Mouse (Mus musculus): Measurements from ENCODE around the gene Fam120a. TPM values are rescaled to one million over a fixed set of nuclear protein-coding genes. Genes with fewer than 3 reads are reported as not detected.

Gene Fam120a
- total RNA-seq, 2 experiments from 2014 or later, result 114 to 118 TPM

GRCm38 (mm10) chr13:48990138-48990537 is 22.3 kb upstream of the Fam120a start:
- Histone ChIP-seq H3K27ac (no peak overlapping the region), H3K4me3 (no peak overlapping the region)
- DNase-seq (ENCODE audit: extremely low spot score in 1 of 2, low spot score in 2 of 2), result no peak
- intact Hi-C loops (cut with DNase I), result no loop called here
- TF ChIP-seq CTCF (IDR thresholded peaks at IDR 0.05), result no peak

DNA sequence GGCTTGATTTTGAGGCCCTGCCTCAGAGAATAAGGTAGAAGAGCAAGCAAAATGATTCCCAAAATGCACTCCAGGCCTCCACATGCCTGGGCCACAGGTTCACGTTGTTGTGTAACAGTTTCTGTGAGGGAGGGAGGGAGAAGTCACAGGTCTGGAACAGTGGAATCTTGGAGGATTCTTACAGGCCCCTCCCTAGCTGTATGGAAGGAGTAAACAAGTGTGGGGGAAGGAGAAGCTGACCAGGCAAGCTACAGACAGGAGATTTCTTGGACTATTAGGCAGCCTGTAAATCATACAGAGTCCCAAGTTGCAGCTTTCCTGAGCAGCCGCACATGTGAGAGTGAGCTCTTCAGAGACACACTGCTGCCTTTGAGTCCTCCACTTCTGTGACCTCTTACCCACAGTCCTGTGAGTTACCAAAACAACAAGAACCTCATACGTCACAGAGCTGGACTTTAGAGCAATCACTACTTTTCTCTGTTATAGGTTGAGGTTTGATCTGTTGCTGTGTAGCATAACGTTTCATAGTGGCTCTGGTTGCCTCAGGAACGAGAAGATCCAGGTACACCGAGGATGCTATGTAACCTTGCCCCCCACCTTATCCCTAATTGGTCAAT is 14.8 kb upstream of the Fam120a start:
- intact Hi-C loops (cut with DNase I), result no loop called here
- no peak for TF ChIP-seq CTCF (IDR thresholded peaks at IDR 0.05)
- no peak overlapping the region for H3K4me3 ChIP-seq
- no peak overlapping the region for H3K27ac ChIP-seq
- DNase-seq (ENCODE audit: extremely low spot score in 1 of 2, low spot score in 2 of 2), result no peak

GRCm38 (mm10) chr13:48979069-48979468 is 11.3 kb upstream of the Fam120a start:
- no peak overlapping the region for H3K27ac ChIP-seq
- intact Hi-C loops (cut with DNase I), result no loop called here
- H3K4me3 ChIP-seq, result no peak overlapping the region
- no peak for DNase-seq (ENCODE audit: extremely low spot score in 1 of 2, low spot score in 2 of 2)
- no peak for TF ChIP-seq CTCF (IDR thresholded peaks at IDR 0.05)

DNA sequence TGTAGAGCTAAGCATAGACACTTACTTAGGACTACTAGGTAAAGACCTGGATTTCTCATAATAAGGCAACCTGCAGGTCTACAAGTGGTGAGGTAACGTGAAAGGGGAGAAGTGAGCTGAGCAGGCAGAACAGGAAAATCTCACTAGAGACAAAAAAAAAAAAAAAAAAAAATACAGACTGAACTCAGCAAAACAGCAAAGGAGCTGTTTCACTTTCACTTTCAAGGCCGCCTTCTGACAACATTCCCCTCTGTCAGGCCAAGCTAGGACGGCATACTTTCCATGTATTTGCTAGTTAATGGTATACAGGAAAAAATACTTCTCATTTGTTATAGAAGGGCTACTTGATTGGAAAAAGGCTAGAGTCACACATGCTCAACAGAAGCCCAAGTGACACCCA is 10.0 kb upstream of the Fam120a start:
- TF ChIP-seq CTCF (IDR thresholded peaks at IDR 0.05), result no peak
- H3K4me3 ChIP-seq, result no peak overlapping the region
- intact Hi-C loops (cut with DNase I), result no loop called here
- no peak overlapping the region for H3K27ac ChIP-seq
- DNase-seq (ENCODE audit: extremely low spot score in 1 of 2, low spot score in 2 of 2), result no peak

- intact Hi-C loops (cut with DNase I), result no loop called here
- Histone ChIP-seq H3K27ac (no peak overlapping the region), H3K4me3 (no peak overlapping the region)
- no peak for TF ChIP-seq CTCF (IDR thresholded peaks at IDR 0.05)
- no peak for DNase-seq (ENCODE audit: extremely low spot score in 1 of 2, low spot score in 2 of 2)
Observed at GRCm38 (mm10) chr13:48974699-48975098, 6.9 kb upstream of the Fam120a start.

- H3K27ac ChIP-seq, result no peak overlapping the region
- DNase-seq (ENCODE audit: extremely low spot score in 1 of 2, low spot score in 2 of 2), result no peak
- no peak overlapping the region for H3K4me3 ChIP-seq
- intact Hi-C loops (cut with DNase I), result no loop called here
- TF ChIP-seq CTCF (IDR thresholded peaks at IDR 0.05), result no peak
Observed at GRCm38 (mm10) chr13:48974266-48974665, 6.4 kb upstream of the Fam120a start.

GRCm38 (mm10) chr13:48973231-48973630 is 5.4 kb upstream of the Fam120a start:
- TF ChIP-seq CTCF (IDR thresholded peaks at IDR 0.05), result no peak
- no peak overlapping the region for H3K27ac ChIP-seq
- no peak for DNase-seq (ENCODE audit: extremely low spot score in 1 of 2, low spot score in 2 of 2)
- intact Hi-C loops (cut with DNase I), result no loop called here
- no peak overlapping the region for H3K4me3 ChIP-seq

GRCm38 (mm10) chr13:48971033-48971432 is 3.2 kb upstream of the Fam120a start:
- Histone ChIP-seq H3K27ac (no peak overlapping the region), H3K4me3 (no peak overlapping the region)
- intact Hi-C loops (cut with DNase I), result no loop called here
- TF ChIP-seq CTCF (IDR thresholded peaks at IDR 0.05), result no peak
- no peak for DNase-seq (ENCODE audit: extremely low spot score in 1 of 2, low spot score in 2 of 2)

- H3K27ac ChIP-seq, result no peak overlapping the region
- H3K4me3 ChIP-seq, result no peak overlapping the region
- no peak for DNase-seq (ENCODE audit: extremely low spot score in 1 of 2, low spot score in 2 of 2)
- no peak for TF ChIP-seq CTCF (IDR thresholded peaks at IDR 0.05)
- intact Hi-C loops (cut with DNase I), result no loop called here
Observed at GRCm38 (mm10) chr13:48970566-48970965, 2.7 kb upstream of the Fam120a start.

DNA sequence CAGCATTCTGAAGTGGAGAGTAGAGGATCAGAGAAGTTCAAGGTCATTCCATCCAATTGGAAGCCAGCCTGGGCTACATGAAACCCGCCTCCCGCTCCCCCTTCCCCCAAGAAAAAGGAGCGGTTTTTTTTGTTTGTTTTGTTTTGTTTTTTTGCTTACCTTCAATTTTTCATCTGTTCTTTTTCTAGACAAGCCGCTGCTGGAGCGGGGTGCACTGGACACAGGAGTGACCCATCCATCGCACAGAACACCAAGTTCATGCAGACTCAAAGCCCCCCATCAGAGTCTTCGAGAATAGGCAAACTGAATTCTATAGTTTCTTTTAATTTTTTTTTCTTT is 902 bp upstream of the Fam120a start:
- intact Hi-C loops (cut with DNase I), result loop anchor here (2.0 kb wide), 1 partner anchor 90 kb away; no protein-coding TSS in a partner anchor
- no peak for TF ChIP-seq CTCF (IDR thresholded peaks at IDR 0.05)
- H3K27ac ChIP-seq, result peak overlapping the region; percentile 99

DNA sequence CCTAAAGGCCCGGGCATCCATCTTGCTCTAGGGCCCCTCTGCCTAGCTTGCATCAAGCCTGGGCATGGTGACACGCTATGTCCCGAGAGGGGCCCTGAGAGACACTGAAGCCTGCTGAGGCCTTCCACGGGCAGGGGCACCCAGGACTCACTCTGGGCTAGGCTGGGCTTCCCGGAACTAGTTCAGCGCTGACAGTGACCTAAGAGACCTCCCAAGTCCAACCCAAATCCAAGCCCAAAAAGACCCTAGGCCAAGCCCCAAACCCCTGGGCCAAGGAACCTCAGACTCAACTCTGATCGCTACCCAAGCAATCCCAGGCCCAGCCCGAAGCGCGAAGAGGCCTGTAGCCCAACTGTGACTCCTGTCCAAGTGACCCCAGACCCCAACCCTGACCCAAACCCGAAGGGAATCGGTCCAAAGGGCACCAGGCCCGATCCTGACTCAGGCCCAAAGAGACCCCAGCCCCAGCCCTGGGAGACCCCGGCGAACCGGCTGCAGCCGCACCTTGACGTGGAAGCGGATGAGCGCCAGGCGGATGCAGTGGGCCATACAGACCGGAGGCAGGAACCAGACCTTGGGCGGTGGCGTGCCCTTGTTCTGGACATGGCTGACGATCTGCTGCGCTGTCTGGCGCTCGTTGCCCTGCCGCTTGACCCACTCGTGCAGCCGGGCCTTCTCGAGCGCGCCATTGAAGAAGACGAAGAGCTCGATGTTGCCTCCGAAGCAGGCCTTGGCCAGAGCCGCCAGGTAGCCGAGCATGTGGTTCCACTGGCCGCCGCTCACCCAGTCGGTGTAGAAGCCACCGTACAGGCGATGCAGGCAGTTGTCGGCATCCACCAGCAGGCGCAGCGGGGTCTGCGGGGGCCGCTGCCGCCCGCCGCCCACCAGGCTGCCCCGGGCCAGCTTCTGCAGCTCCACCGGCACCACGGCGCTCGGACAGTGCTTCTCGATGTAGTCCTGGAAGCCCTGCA is 681 bp downstream of the Fam120a start:
- H3K4me3 ChIP-seq, result peak overlapping the region; percentile 71
- TF ChIP-seq CTCF (IDR thresholded peaks at IDR 0.05), result peak; percentile 15; the same call in 1 of the 2 replicates
- intact Hi-C loops (cut with DNase I), result no loop called here

More for the DNA sequence above, 902 bp upstream of the Fam120a start:
- DNase-seq (ENCODE audit: extremely low spot score in 1 of 2, low spot score in 2 of 2), result no peak
- H3K4me3 ChIP-seq, result peak overlapping the region; percentile 97

More for the DNA sequence above, 681 bp downstream of the Fam120a start:
- DNase-seq (ENCODE audit: extremely low spot score in 1 of 2, low spot score in 2 of 2), result peak; percentile 49 to 62
- peak overlapping the region; percentile 93 for H3K27ac ChIP-seq
